Mouse (Mus musculus): ENCODE measurements around the gene 3110021N24Rik.
"Not testable (repeated sequence)": the region's sequence is repeated elsewhere in the genome, so short reads cannot be mapped to it uniquely, and the experiment has no call there.

The 3110021N24Rik gene

DNA sequence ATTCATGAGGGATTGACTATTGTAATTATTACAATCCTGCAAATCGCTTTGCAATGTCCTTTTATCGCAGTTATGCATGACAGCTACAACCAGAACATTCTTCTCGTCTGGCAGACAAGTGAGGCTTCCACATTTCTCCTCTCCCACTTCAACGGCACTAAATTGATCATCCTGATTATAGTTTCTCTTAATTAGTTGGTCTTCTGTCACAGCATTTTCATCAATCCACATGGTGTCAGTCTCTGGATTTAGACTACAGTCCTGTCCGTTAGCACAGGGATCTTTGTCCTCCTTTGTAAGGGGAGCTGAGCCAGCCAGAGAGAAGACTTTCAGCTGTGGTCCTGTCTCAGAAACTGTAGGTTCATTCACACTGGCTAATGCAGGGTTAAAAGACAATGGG is at the start of gene 3110021N24Rik:
Gene 3110021N24Rik, plus strand, starts transcription at position 301 of the 400 bp plus-strand sequence.
- DNase-seq = no peak

DNA sequence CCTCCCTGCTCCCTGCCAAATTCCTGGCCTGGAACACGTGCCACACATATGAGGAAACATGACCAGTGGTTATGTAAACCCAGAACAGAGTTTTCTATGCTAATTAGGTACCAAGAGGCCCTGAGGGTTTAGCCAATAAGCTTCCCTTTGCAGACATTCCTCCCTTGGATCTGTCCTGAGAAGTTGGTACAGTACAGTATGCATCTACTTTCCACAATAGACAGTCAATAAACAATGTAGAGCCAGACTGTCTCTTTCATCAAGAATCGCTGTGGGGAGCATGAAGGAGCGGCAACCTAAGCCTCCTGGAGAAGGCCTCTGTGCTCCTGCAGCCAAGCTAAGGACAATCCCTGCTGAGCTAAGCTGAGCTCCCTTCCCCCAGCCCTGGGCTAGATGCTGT is 33.3 kb upstream of the 3110021N24Rik start:
- no peak for DNase-seq

DNA sequence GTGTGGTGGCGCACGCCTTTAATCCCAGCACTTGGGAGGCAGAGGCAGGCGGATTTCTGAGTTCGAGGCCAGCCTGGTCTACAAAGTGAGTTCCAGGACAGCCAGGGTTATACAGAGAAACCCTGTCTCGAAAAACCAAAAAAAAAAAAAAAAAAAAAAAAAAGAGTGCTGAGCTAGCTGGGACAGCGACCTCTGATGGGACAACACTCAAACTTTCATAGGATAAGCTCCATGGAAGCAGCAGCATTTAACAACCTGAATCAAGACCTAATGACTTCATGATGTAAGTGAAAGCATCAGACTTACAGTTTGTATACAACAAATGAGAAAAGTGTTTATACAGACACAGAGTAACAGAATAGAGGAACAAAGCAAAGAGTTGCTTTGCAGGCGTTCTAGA is 32.4 kb upstream of the 3110021N24Rik start:
- DNase-seq = not testable (repeated sequence)

DNA sequence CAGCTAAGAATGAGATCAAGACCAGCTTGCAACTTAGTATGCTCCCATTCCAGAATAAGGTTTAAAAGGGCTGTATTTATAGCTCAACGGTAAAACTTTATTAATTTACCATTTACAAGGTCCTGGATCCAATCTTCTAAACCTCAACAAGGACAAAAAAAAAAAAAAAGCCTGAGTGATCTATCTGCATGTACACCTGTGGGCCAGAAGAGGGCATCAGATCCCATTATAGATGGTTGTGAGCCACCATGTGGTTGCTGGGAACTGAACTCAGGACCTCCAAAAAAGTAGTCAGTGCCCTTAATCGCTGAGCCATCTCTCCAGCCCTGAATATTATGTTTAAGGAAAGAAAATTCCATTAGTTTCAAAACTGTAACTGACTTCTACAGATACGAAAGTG is 29.0 kb upstream of the 3110021N24Rik start:
- DNase-seq = no peak

DNA sequence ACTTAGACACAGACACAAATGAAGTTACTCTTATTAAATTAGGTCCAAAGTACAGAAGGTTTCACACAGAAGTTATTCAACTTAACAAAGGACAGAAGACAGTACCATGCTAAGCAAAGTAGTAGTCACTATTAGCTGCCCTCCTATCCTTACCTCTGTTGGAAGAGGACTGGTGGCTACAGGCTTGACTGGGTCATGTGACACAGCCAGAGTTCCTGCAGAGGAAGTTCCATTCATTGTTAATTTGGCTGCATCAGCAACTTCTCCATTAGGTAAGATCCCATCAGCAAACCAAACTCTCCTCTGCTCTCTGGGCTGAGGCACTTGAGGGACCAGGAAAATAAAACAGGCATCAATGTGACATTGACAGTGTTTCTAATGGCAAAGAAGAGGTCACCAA is 28.0 kb upstream of the 3110021N24Rik start:
- DNase-seq = no peak

DNA sequence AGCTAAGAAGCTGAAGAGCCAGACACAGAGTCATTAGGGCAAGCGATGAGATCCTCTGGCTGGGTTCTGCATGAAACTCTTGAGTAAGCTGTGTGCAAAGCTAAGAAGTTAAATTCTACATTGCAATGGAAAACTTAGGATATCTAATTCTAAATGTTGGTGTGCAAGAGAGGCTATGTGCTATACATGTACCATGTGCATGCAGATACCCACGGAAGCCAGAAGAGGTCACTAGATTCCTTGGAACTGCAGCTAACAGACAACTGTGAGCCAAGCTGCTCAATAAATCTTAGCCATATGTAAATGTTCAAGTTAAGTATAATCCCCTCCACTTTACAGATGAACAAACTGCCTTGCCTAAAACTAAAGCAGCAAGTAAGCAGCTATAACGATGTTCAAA is 22.5 kb upstream of the 3110021N24Rik start:
- peak; percentile 4 for DNase-seq

DNA sequence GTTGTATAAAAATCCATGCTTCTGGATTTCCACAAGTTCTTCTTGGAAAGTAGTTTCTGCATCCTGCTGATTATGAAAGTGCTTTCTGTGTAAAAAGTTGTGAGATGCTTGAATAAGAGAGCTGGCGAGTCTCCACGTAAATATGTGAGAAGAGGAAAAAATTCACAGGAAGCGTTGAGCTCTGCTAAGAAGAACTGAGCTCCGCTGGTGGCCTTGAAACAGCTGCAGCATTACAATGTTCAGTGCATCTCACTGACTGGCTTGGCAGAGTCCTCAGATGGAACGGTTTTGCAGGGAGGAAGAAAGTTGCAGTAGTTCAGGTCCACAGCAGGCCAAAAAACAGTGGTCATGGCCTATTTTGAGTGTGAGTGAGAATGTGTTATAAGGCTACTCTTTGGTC is 11.2 kb upstream of the 3110021N24Rik start:
- no peak for DNase-seq

DNA sequence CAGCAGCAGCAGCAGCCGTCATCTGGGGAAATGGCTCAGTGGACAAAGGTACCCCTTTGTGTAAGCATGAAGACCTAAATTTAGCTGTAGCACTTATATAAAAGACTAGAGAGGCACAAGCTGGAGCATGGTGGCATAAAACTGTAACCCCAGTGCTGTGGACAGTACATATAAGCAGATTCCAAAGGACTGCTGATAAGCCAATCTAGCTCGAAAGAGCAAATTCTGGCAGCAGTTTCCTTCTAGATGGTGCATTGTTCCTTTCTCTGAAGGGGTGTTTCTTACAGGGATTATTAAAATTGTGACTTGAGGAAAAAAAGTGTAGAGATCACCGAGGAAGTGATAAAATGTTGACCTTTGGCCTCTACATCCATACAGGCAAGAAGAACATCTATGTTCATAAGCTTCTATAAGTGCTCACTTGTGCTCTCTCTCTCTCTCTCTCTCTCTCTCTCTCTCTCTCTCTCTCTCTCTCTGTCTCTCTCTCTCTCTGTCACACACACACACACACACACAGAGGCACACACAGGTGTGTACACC is 1.9 kb downstream of the 3110021N24Rik start:
- DNase-seq = no peak

DNA sequence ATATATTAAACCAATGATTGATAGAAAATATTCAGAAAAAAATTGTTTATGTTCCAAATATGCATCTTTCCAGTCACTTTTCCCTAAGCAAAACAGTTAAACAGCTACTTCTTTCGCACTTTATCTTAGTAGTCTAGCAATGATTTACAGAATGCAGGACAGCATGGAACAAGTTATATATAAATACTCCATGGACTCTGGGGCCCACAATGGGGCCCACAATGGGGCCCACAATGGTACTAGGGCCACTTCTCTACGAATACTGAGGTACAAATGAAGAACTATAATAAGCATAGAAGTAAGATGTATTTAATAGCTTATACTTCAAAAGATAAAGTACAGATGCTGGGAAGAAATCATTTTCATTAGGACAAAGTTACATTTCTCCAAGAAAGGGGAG is 4.7 kb downstream of the 3110021N24Rik start:
- no peak for DNase-seq

DNA sequence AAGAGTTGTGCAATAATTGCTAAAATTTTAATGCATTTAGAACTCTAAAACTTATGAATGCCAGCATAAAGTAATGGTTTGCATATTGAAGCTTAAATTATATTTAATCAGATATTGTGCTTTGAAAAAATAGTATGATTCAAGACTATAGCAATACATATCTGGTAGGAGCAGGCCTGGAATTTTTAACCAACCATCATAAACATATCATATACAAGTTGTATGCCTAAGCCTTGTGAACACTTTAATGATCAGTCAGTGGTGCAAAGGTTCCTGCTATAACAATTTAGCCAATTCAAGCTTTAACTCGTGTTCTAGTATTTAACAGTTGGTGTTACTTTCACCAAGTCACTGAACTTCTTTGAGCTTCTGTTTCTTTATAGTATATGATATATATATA is 11.0 kb downstream of the 3110021N24Rik start:
- no peak for DNase-seq

DNA sequence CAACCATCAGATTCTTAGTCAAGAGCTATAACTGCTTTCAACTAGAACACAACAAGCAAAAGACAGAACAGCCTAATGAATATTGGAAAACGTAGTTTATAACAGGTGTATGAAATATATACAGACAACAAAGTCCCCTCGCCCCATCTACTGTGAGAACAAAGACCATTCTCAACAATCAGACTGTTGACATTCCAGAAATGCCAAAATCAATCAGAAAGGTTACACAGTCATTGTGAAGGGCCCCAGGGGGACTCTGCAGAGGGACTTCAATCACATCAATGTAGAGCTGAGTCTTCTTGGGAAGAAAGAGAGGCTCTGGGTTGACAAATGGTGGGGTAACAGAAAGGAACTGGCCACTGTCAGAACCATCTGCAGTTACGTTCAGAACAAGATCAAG is 12.1 kb downstream of the 3110021N24Rik start:
- DNase-seq = no peak

DNA sequence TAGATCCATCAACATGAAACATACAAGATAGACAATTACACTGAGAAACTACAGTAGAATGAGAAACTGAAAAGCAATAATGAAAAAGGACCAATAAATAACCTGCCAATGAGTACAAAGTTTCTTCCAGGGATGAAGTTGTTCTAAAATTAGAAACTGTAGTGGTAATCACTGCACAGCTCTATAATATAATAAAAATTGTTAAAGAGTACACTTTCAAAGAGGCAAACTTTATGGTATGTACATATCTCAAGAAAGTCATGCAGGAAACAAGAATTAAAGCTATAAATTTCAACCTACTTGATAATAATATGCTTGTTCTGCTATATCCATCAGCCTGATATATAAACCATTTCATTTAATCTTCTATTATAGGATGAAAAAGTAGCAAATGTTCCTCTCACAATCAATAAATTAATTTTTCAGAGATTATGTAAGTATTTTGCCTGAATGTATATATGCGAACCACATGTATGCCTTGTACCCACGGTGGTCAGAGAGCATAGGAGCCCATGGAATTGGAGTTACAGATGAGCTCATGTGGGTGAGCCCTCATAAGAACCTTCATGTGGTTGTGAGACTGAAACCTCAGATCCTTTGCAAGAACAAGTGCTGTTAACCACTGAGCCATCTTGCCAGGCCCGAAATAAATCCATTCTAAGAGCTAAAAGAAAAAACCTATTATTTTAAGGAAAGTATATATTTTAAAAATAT is 26.9 kb downstream of the 3110021N24Rik start:
- no peak for DNase-seq

DNA sequence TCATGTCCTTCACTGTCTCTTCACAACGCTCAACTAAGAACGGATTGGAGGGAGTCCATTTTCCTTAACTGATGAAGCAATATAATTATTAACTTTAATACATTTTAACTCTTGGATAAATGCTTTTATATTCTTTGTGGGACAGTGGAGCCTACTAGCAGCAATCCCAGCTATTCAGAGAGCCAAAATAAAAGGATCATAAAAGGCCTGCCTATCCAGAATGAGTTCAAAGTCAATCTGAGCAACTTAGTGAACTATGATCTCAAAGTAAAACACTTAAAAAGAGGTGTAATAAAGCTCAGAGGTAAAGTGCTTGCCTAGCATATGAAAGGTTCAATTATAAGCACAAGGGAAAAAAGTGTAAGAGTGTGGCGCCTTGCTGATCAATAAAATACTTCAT is 40.1 kb downstream of the 3110021N24Rik start:
- DNase-seq = no peak

DNA sequence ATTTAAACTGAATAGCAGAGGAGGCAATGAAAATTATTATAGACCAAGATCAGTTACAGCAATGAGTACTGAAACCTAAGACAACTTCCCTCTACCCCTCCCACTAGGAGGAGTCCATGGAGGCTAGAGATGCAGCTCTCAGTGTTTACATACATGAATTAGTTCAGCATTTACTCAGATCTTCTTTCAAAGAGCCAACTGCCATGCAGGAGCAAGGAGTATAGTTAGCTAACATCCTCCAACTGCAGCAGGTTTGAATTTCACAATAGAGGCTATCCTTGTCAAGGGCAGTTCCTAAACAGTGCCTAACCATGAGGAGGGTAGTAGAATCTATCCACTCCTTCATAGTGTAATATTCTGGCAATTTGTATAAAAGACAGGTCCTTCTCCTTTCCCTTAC is 49.1 kb downstream of the 3110021N24Rik start:
- DNase-seq = no peak

DNA sequence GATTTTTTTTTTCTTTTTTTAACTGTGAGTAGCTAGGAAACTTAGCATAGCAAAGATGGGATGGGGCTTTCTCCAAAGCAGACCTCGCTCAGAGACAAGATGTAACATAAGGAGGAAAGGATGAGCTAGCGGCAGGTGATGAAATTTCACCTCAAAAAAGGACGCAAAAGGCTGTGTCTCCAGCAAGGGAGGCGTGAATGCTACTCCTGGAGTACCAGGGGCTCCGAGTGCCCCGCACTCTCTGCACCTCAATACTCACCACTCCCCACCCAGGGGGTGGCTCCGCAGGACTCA is 60.3 kb downstream of the 3110021N24Rik start:
- DNase-seq = no peak

DNA sequence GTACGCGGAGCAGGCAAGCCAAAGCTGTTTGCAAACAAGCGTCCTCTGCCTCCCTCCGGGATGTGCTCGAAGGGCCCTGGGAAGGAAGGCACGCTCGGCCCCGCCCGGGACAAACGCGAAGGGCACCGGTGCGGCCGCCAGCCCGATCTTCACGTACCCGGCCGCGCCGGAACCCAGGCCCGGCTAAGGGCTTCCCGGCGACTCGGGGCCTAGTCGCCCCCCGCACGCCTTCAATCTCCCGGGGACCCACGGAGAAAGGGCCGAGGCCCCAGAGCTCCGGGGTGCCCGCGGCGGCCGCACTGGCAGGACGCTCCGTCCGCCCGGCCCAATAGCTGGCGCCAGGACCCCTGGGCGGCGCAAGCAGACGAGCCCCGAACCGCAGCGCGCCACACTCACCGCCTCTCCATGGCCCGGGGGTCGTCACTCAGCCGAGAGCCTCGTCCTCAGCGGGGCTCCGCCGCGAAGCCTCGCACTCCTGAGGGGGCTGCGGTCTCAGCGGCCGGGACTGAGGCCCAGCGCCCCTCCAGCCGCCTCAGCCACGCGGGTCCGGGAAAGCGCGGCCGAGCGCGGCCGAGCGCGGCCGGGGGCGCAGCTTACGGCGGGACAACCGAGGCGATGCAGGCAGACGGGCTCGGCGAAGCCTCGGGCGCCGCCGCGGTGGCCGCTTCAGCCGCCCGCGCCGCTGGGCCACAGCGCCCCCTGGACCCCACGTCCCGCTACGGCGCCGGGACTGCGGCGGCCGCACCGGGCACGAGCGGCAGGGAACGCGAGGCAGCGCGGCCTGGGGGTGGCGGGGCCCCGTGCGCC is 60.8 kb downstream of the 3110021N24Rik start, which contains the start of gene Zfyve9:
Gene Zfyve9, minus strand, starts transcription at position 742 of the 807 bp plus-strand sequence.
- DNase-seq = peak; percentile 83

DNA sequence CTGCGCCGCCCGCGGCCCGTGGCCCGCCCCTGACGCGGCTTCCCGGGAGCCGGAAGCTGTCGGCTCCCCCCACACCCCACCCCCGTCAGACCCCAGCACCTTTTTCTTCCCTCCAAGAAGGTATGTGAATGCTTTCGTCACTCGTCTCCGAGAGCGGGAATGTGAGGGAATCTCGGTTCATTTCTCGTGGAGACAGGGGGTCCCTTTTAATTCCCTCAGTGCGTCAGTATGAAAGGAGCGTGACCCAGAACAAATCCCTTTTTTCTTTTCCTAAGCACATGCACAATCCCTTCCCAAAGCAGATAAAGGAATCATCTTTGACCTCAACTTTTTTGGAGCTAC is 61.4 kb downstream of the 3110021N24Rik start:
- no peak for DNase-seq

DNA sequence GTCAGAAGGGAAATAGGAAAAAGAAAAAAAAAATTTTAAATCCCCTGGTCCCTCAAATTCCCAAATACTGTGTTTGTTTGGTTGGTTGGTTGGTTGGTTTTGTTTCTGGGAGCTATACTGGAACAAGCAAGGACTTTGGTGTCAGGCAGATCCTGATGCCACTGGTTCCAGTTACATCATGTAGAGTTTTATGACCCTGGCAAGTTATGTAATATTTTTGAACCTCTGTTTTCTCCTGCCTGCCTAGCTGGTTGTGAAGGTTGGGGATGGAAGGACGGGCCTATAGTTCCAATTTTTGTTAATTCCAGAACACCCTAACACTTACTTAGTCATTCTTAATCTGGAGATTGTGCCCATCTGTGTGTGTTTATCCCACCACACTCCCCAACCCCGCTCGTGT is 62.1 kb downstream of the 3110021N24Rik start:
- DNase-seq = no peak

DNA sequence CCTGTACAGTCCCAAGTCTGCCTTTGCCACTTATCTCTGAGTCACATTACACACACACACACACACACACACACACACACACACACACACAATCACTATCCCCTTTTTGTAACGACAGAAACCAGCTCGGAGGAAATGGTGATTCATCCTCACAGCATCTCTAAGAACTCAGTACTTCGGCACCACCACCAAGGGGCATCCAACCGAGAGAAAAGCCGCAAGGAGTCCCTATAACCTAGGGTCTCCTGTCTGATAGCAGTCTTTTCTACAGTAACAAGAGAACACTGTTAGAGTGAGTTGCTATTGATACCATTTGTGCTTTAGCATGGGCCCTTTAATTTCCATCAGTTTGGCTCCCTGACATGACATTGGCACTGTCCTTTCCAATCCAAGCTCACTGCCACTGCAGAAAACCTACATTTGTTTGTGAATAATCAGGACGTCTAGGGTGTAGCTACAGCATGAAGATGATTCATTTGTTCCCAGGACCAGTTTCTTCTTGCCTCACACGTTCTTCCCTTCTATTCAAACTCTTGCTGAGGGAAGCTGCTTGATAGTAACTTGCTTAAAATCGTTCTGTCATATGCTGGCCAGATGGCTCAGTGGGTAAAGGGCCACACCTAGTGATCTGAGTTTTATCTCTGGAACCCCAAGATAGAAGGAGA is 63.1 kb downstream of the 3110021N24Rik start:
- DNase-seq = no peak

DNA sequence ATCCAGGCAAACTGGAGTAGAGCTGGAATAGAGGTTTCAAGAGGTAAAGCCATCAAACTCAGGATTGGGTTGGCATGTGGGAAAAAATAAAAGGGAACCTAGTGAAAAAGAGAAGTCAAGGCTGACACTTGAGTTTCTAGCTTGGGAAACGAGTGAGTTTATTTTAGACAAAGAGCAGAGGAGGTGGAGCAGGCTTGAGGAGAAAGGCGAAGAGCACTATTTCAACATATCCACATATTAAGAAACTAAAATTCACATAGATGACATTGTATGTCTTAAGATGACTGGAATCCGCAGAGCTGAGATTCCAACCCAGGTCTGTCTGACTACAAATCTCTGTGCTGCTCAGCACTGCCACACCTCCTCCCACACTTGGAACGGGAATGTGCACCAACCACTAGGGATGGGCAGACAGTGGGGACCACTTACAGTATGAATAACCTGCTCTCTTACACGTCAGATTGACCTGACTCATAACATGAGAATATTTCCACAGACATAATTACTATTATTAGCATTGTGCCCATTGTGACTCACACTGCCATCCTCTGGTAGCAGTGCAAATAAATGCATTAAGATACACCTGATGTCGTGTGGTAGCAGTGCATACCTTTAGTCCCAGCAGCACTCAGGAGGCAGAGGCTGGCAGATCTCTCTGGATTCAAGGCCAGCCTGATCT is 69.9 kb downstream of the 3110021N24Rik start:
- no peak for DNase-seq

DNA sequence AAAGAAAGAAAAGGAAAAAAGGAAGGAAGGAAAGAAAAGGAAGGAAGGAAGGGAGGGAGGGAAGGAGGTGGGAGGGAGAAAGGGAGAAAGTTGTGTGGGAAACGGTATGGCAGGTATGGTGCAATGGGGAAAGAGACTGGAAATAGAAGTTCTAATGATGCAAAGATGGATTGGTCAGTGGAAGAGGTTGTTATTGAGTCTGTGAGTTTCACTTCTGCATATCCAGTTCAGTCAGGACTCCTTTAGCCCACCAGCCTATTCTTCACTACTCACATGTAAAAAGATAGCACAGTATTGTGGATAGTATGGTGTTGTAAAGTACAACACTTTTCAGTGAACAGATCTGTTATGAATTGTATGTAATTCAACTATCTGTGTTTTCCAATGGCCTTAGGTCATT is 71.1 kb downstream of the 3110021N24Rik start:
- DNase-seq = no peak

DNA sequence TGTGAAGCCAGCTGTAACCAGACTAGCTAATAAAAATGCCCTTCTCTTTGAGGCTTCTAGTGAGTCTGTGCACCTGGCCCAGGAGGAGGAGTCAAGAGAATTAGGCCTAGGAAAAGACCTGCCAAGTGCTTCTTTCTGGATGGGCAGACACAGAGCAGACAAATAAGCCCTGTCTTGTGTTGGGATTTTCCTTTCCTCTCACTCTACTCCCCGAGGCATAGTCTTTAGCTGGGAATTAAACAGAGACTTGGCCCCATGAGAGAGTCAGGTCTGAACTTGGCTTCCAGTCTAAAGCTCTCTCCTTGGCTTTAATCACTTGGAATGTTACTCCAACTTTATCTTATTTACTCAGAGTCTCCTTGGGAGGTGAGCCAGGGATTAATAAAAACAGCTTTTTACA is 74.5 kb downstream of the 3110021N24Rik start:
- no peak for DNase-seq

DNA sequence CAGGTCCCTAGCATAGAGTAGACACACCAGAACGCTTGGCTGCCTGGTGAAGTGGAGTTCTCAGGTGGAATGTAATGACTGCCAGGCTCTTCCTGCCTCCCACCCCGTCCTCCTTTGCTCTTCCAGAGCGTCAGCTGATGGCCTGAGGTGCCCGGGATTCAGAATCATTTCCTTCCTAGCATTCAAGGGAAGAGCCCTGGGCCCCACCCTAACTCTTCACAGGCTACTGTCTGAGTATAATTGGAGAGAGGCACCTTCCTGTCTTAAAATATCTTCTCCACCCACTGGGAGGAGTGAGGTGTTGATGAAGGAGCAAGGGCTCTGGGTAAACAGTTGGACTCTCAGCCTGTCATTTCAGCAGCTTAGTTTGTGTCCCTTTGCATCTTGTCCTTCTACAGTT is 77.3 kb downstream of the 3110021N24Rik start:
- DNase-seq = no peak
